8 mouse cellular contexts compared by ENCODE assay signal in genomic region chr11:97188643-97188955, GRCm38 (mm10). TPM values are rescaled to one million over a fixed set of nuclear protein-coding genes. Genes with fewer than 3 reads are reported as not detected.
A peak's percentile ranks its signal among the peaks of the same experiment; 100 is the strongest.
DNase-seq lines count a peak whose midpoint lies in the region; ATAC-seq and TF ChIP-seq lines count a peak whose summit lies in the region.

No protein-coding gene starts in this region.

- no peak for TF ChIP-seq POLR2A in bone marrow, adult 2 months (IDR thresholded peaks at IDR 0.05; ENCODE audit: borderline replicate concordance, control insufficient read depth, low read depth, low read length)

- peaks cover 12% of the 10 kb centered on the region for H3K36me3 ChIP-seq in heart, postnatal 0 days (replicated peaks; ENCODE audit: control insufficient read depth, insufficient read depth, low read length)
- H3K36me3 ChIP-seq in hindbrain, embryonic 13.5 days = peaks cover 21% of the 10 kb centered on the region
- peaks cover 24% of the 10 kb centered on the region for H3K36me3 ChIP-seq in midbrain, embryonic 12.5 days

- intact Hi-C loops in heart, postnatal 25 days (cut with DNase I) = no loop called here

- DNase-seq in heart, postnatal 0 days (ENCODE audit: low spot score) = no peak
- no peak for DNase-seq in heart, postnatal 25 days (ENCODE audit: low spot score)
- DNase-seq in adrenal gland, postnatal 36 days = no peak
- no peak for DNase-seq in layer of hippocampus, adult 11-12 months (ENCODE audit: low spot score)
- DNase-seq in kidney, adult 18-20 months = no peak

- peak overlapping the region; percentile 70 for H3K4me2 ChIP-seq in heart, postnatal 0 days (ENCODE audit: low read depth, low read length)
- peak overlapping the region; percentile 74 for H3K4me2 ChIP-seq in hindbrain, embryonic 13.5 days
- H3K4me2 ChIP-seq in midbrain, embryonic 12.5 days (replicated peaks) = peak overlapping the region; percentile 84

- ATAC-seq in heart, postnatal 0 days (ENCODE audit: insufficient read depth, low read depth) = no peak
- ATAC-seq in hindbrain, embryonic 13.5 days (ENCODE audit: low FRiP score) = no peak
- no peak for ATAC-seq in midbrain, embryonic 12.5 days (ENCODE audit: low FRiP score, low read depth)

- peak overlapping the region; percentile 90 for H3K27ac ChIP-seq in heart, postnatal 0 days (ENCODE audit: low read depth)
- H3K27ac ChIP-seq in bone marrow, adult 2 months (ENCODE audit: control insufficient read depth, insufficient read depth, low read depth, low read length, poor library complexity) = peak overlapping the region; percentile 99
- peak overlapping the region; percentile 93 for H3K27ac ChIP-seq in hindbrain, embryonic 13.5 days
- peak overlapping the region; percentile 98 for H3K27ac ChIP-seq in midbrain, embryonic 12.5 days (replicated peaks)

- no peak for TF ChIP-seq CTCF in heart, postnatal 0 days (IDR thresholded peaks at IDR 0.05; ENCODE audit: low read depth)
- no peak for TF ChIP-seq CTCF in bone marrow, adult 2 months (IDR thresholded peaks at IDR 0.05; ENCODE audit: control insufficient read depth, insufficient read depth, low read length)

- H3K4me3 ChIP-seq in heart, postnatal 0 days (ENCODE audit: low read depth, low read length) = peak overlapping the region; percentile 51
- H3K4me3 ChIP-seq in bone marrow, adult 2 months (replicated peaks; ENCODE audit: control insufficient read depth, low read depth, low read length) = peak overlapping the region; percentile 73
- peak overlapping the region; percentile 88 for H3K4me3 ChIP-seq in hindbrain, embryonic 13.5 days
- peak overlapping the region; percentile 84 for H3K4me3 ChIP-seq in midbrain, embryonic 12.5 days

- under 1% methylated on average over 15 of the region's 15 CpGs for WGBS in heart, postnatal 0 days
- under 1% methylated on average over 15 of the region's 15 CpGs for WGBS in bone marrow, adult 2 months
- 1% methylated on average over 15 of the region's 15 CpGs for WGBS in hindbrain, embryonic 13.5 days
- WGBS in midbrain, embryonic 12.5 days = under 1% methylated on average over 15 of the region's 15 CpGs

- H3K9me3 ChIP-seq in heart, postnatal 0 days (replicated peaks; ENCODE audit: control insufficient read depth, low read length) = no peaks in the 10 kb centered on the region
- no peaks in the 10 kb centered on the region for H3K9me3 ChIP-seq in hindbrain, embryonic 13.5 days
- H3K9me3 ChIP-seq in midbrain, embryonic 12.5 days = no peaks in the 10 kb centered on the region

- H3K27me3 ChIP-seq in heart, postnatal 0 days (ENCODE audit: control insufficient read depth, insufficient read depth, low read length) = no peaks in the 10 kb centered on the region
- H3K27me3 ChIP-seq in hindbrain, embryonic 13.5 days = no peaks in the 10 kb centered on the region
- H3K27me3 ChIP-seq in midbrain, embryonic 12.5 days = no peaks in the 10 kb centered on the region

- H3K4me1 ChIP-seq in heart, postnatal 0 days (ENCODE audit: control insufficient read depth, insufficient read depth) = no peaks in the 10 kb centered on the region; the same call in 1 of the 2 replicates
- H3K4me1 ChIP-seq in bone marrow, adult 2 months (ENCODE audit: control insufficient read depth, insufficient read depth, low read length) = no peaks in the 10 kb centered on the region; the same call in 1 of the 2 replicates
- H3K4me1 ChIP-seq in hindbrain, embryonic 13.5 days (replicated peaks) = peaks cover 38% of the 10 kb centered on the region
- peaks cover 35% of the 10 kb centered on the region for H3K4me1 ChIP-seq in midbrain, embryonic 12.5 days

- peak overlapping the region; percentile 38 for H3K9ac ChIP-seq in heart, postnatal 0 days (replicated peaks; ENCODE audit: low read depth, low read length)
- peak overlapping the region; percentile 78 for H3K9ac ChIP-seq in hindbrain, embryonic 13.5 days
- peak overlapping the region; percentile 74 for H3K9ac ChIP-seq in midbrain, embryonic 12.5 days (replicated peaks)

- TF ChIP-seq EP300 in heart, postnatal 0 days (IDR thresholded peaks at IDR 0.05; ENCODE audit: low read depth) = no peak

RNA-seq across cellular contexts. Expression of gene Kpnb1, which starts 0.9 kb away (rescaled TPM):
- 68.2 and 74.8 TPM in 2 replicates for total RNA-seq in heart, postnatal 0 days (2014; rRNA removed; ENCODE audit: low replicate concordance)
- 17.9 and 18.4 TPM in 2 replicates for polyA plus RNA-seq in heart, postnatal 0 days (2015; fragmentation: Nextera tagmentation; extraction: Ambion mirVana)
- 10 to 100 TPM; 80.0 to 81.2 TPM for total RNA-seq in heart, postnatal 25 days (2021)
- polyA plus RNA-seq in bone marrow, adult 2 months (2011; ENCODE audit: insufficient read depth, insufficient read length, low replicate concordance, missing spikeins) = 66.4 and 67.4 TPM in 2 replicates
- 36.7 and 39.7 TPM in 2 replicates for polyA plus RNA-seq in hindbrain, embryonic 13.5 days (2015; fragmentation: Nextera tagmentation; extraction: Ambion mirVana)
- 68.2 and 68.6 TPM in 2 replicates for polyA plus RNA-seq in midbrain, embryonic 12.5 days (2016; fragmentation: Nextera tagmentation; extraction: Ambion mirVana)
- total RNA-seq in adrenal gland, postnatal 36 days (2021) = 100 to 1,000 TPM; 112 to 138 TPM

RNA-seq across cellular contexts. Expression of gene Tbkbp1, which starts 37.3 kb away (rescaled TPM):
- 8.9 and 27.8 TPM in 2 replicates for total RNA-seq in heart, postnatal 0 days (2014; rRNA removed; ENCODE audit: low replicate concordance)
- 2.8 and 3.4 TPM in 2 replicates for polyA plus RNA-seq in heart, postnatal 0 days (2015; fragmentation: Nextera tagmentation; extraction: Ambion mirVana)
- 10 to 100 TPM; 13.3 to 16.7 TPM for total RNA-seq in heart, postnatal 25 days (2021)
- polyA plus RNA-seq in bone marrow, adult 2 months (2011; ENCODE audit: insufficient read depth, insufficient read length, low replicate concordance, missing spikeins) = 6.3 and 16.6 TPM in 2 replicates
- polyA plus RNA-seq in hindbrain, embryonic 13.5 days (2015; fragmentation: Nextera tagmentation; extraction: Ambion mirVana) = 7.3 and 8.2 TPM in 2 replicates
- 6.7 and 8.9 TPM in 2 replicates for polyA plus RNA-seq in midbrain, embryonic 12.5 days (2016; fragmentation: Nextera tagmentation; extraction: Ambion mirVana)
- total RNA-seq in adrenal gland, postnatal 36 days (2021) = 10 to 100 TPM; 10.6 to 12.8 TPM
